Mouse (Mus musculus) megakaryocyte progenitor cell, adult 5-6 weeks (primary cell): ENCODE data around the gene Ddx52. TPM values are rescaled to one million over a fixed set of nuclear protein-coding genes. Genes with fewer than 3 reads are reported as not detected.

Experiments
- ATAC-seq: replicated peaks from 2 replicates; pipeline ENCODE4 v1.8.0; 2016; ENCODE audit warnings: mild to moderate bottlenecking, moderate TSS enrichment, inconsistent platforms; ENCODE audit not compliant: poor library complexity
- total RNA-seq, 2 experiments: library from RNA; stranded (forward) in 1 of 2; stranded (reverse) in 1 of 2; fragments of 157-497, 149-512 nt in 1 of 2; fragments of 200-1000 nt in 1 of 2; gene quantifications; 2 replicates each; pipeline versions ENCODE4 v1.2.3 to v1.2.4; 2015 to 2017

Gene Ddx52
- 34.2 TPM in 2 replicates for total RNA-seq (2015)
- 65.5 and 67.1 TPM in 2 replicates for total RNA-seq (2017)

DNA sequence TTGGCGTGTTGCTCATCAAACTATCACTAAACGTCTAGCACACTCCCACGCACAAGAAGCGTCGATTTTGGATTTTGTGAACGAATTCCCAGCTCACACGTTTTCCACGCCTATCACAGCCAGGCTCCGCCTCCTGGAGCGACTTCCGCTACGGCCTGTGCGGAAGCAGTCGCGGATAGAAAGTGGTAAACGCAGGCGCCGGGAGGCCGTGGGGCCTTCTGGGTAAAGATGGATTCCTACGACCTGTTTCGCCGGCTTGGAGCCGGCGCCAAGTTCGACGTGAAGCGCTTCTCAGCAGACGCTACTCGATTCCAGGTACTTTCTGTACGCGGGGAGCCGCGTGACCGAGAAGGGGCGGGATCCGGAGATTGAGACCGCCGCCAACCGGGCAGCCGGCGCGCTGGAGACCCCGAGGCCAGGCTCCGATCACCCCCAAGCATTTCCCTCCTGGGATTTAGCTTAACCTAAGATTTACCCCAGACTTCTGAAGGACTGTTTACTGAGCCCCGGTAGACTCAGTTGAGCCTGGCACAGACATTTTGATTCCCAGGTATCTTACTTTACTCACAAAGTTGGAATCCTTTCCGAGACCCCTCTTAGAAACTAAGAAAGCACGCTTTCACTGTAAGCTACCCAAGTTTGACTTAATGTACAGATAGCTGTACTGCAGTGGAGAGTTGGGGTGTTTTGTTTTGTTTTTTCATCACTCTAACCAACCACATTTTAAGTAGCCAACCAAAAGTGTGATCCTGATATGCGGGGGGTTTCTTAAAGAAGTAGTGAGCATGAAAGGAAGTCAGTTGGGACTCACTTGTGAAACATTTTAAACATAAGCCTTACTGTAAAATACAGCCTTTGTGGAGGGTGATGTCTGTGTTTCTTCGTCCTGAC, at the start of gene Ddx52:
TSS of gene Ddx52 (plus strand) at position 113 of the 891 bp plus-strand sequence.
- peak; percentile 100 for ATAC-seq

DNA sequence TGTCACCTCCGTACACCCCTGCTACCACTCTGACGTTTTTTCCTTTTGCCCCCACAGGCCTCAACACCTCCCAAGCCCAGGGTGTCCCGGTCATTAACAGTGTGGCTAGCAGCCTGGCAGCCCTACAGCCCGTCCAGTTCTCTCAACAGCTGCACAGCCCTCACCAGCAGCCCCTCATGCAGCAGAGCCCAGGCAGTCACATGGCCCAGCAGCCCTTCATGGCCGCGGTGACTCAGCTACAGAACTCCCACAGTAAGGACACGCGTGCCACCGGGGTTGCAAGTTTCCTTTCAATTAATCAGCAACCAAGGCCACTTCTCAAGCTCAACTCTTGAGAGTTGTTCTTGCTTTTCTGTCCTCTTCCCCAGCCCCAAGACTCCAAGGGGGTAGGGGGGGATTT, 48.5 kb upstream of the Ddx52 start:
- no peak for ATAC-seq

DNA sequence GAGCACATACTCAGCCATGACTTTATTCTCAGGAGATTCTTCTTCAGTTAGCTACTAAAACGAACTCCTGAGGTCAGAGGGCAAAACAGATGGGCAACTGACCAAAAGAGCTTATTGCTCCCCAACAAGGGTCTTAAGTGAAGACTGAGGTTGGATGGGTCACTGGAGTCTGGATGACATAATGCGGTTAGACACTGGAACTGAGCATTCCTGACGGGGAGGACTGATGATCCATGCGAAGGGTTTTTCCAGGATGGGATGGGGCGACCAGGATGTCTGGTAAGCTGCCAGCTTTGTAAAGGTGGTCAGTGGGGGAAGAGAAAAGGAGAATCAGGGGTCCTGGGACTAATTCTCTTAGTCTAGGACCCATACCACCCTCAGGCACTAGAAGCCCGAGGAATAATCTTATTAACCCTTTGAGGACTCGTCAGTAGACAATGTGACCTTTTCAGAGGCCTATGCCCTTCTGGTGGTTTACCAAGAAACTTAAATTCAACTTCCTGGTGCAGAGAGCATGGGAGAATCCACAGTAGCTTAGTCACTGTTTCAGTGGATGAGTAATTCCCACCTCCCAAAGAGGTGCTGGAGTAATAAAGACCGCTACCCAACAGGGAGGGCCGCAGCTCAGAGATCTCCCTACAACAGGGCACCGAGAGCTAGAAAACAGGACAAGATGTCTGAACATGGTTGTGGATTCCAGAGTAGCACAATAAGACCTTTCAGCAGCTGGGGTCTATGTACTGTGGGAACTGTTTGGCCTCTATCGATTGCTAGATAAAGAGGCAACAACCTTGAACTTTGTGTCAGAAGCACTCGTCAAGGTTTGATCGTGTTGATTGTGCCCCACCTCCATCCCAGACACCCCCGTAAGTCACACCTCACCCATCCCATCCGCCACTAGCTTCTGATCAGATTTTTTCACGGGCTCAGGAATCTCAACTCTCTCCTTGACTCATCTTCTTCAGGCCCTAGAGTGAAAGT, 45.1 kb upstream of the Ddx52 start:
- ATAC-seq = no peak

DNA sequence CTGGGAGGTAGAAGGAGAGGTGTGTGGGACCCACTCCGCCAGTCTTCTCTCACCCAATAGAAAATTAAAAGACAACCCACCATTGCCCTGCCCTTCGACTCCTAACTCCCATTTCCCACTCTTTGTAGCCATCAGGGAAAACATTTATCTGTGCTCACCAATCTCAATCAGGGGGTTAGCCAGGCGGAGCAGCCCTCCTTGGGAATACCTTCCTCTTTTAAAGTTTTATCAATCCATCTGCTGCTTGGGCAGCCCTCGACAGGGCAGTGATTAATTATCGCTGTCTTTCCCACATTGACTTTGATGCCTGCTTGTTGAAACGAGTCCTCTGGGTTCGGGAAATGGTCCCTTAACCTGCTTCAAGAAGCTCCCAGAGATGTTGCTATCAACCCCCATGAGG, 44.3 kb upstream of the Ddx52 start:
- ATAC-seq = no peak

DNA sequence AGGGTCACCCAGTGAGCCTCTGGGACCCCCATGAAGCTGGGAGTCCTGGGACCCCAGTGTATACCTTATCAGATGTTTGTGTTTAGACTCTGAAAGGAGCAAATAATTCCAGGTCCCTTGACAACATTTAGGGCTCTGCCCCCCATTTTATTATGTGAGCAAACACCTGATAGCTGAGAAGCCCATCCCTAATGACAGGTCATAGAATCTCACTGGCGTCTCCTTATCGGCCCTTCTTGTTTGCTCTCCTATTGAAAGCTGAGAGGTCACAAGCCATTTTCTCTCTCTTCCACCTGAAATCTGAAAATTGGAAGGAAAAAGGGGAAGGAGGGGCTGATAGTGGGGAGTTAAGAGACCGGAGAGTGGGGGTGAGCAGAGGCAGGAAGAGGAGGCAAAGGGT, 39.0 kb upstream of the Ddx52 start:
- no peak for ATAC-seq

DNA sequence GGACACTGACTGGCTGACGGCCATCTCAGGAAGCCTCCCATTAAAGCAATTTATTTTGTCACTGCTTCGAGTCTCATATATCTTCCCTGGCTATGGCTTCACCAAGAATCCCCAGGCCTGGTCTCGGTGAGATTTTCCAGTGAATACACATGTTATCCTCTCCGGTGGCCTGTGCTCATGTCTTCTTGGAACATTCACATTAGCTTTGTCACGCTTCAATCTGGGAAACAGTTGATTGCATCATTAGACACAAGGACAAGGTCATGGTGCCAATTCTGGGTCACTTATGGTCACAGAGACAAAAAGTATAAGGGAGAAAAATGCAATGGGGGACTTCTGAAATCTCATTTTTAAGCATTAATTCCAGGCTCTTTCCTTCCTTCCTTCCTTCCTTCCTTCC, 36.1 kb upstream of the Ddx52 start:
- no peak for ATAC-seq

DNA sequence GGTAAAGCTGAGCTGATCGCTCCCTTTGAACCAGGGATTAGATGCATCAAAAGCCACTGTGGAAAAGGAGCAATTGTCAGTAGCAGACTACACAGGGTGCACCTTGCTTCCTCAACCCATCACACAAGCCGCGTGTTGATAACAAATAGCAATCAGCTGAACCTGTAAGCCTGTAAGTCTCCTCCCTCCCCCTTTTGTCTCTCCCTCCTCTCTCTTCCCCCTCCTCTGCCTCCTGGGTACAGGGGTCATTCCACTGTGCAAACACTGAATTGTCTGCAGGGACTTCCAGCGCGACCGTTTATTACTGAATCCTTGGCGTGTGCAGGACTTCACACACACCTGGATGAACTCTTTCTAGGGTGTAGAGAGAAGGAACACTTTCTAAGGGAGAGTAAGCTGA, 33.5 kb upstream of the Ddx52 start:
- no peak for ATAC-seq

DNA sequence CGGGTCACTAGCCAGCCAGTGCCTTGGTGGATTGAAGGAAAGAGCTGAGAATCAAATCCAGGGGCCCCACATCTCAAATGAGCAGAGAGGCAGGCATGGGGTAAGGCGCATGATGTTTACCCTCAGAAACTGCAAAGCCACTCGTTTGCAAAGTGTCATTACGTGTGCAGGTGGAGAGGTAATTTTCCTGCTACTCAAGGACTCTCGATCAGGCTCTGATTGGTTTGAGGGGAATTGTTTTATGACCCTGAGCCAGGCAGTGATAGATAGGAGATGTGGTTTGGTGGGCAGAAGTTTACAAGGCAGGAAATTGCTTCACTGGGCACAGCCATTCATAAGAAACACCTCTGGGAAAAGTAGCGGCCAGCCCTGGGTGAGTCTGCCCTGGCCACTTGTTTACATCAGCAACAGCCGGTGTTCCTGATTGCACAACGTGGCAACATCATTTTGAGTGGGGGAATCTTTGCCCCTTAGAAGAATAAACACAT, 28.0 kb upstream of the Ddx52 start:
- peak; percentile 63 for ATAC-seq

DNA sequence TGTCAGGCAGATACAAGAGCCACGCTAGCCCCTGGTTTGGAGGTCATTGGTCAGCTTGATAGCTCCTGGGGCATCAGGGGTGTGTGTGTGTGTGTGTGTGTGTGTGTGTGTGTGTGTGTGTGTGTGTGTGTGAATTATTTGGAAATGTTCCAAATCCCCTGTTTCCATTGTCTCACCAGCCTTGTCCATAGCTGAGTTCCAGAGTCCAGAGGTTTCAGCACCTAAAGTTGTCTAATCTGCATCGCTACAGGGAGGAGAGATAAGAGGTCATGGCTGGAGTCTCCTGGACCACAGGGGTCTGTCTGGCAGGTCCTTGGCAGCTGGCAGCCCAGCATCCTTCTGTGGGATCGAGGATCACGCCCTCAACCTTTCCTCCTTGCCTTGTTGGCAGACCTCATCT, 27.4 kb upstream of the Ddx52 start:
- ATAC-seq = no peak

DNA sequence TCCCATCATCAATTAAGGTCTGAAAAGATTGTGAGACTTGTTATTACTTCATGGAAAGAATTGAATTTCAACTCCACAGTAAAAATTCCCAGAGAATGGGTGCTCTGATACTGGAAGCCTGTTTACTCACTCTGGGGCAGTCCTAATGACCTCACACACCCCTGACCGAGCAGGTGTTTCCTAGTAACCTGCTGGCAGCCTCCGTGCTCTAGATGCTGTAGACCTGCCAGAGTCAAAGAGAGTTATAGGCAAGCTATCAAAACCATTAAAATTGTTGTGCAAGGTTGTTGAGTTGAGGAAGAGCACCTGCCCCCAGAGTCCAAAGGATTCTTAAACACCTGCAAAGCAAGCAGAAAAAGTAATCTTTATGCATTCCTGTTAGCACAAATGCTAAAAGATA, 19.3 kb upstream of the Ddx52 start:
- no peak for ATAC-seq

DNA sequence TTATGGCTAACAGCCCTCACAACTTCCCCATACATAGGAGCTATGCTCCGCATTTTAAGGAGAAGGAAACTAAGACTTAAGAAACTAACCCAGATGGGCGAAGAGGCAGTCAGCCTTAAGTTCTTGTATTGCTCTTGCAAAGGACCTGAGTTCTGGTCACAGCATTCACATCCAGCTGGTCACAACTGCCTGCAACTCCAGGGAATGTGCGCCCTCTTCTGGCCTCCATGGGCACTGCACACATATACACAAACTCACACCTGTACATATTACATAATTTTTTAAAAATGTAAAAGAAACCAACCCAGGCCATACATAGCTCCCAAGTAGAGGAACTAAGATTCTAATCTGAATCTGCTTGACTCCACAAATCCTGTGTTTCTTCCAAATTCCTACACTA, 14.8 kb upstream of the Ddx52 start:
- peak; percentile 61 for ATAC-seq

DNA sequence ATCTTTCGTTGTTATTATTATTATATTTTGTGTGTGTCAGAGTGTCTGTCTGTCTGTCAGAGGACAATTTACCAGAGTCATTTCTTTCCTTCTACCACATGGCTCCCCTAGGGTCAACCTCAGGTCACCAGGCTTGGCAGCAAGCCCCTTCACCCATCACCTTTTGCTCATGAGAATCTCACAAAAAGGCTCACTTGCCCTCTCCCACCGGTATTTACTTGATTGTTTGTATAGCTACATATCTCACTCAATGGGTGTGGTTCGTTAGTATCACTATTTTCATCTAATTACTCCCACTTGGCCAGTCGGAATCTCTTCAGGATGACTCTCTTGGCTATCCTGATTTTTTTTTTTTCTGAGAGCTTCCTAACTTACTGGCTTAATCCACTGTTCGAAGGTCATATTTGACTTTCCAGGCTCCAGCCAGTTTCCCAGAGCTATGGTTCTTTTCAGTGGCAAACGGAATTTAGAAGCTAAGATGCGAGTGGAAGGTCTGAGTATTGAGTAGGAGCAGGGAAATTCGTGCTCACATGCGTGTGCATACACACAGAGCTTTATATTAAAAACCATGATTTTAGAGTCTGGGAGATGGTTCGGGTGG, 9.3 kb upstream of the Ddx52 start:
- no peak for ATAC-seq

DNA sequence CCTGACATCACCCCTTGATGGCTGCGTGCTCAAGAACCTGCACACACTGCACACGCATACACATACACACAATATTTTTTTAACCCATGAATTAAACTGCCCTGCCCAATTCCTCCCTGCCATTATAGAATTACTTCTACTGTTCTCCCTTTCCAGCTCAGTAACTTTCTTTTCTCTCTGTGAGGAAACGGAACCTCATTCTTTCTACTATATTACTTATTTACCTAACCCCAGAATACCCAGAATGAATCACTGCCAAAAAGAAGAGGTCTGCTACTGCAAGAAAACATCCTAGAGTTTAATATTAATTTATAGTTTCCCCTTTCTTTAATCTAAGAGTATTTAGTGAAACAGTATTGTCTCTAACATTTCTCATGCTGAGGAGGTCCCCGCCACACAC, 8.5 kb upstream of the Ddx52 start:
- no peak for ATAC-seq

DNA sequence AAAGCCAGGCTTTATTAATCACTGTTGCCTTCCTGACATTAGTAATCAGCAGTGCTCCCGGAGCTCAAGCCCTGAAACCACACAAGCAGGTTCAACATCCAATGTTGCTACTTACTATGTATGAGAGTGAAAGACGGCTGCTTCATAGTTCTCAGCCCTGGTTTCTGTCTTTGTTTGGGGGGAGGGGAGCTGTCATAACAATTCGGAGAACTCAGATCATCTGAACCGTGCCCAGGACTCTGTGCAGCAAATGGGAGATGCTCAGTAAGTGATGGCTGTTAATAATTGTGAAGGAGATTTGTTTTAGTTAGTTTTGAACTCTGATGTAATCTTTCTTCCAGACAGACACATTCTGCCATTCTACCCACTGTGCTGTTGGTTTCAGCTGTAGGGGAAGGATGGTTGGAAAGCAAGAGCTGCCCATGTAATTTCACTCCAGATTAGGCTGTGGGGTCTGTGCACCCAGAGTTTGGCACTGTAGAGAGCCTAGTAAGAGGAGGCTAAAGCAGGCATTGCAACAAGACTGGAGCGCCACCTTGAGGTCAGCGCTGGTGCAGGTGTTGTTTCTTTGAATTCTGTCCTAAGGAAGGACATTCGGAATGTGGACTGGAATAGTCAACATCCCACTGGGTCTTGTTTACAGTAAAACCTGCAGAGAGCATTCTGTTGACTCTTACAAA, 5.7 kb upstream of the Ddx52 start:
- ATAC-seq = peak; percentile 84

DNA sequence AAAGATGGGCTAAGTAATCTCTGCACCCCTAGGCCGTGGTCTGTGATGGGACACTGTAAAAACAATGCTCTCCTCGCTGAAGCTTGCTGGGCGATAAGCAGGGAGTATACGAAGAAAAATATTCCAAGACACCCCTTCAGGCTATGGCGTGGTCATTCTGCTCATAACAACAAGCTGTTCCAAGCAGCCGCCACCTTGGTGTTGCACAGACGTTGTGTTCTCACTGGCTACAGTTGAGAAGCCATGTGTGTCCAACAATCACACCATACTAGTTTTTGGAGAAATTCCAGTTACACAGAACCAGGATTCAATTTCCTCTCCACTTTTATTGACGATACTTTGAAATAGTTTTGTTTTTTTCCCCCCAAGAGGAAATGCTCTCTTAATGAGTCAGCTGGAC, 3.3 kb upstream of the Ddx52 start:
- no peak for ATAC-seq

DNA sequence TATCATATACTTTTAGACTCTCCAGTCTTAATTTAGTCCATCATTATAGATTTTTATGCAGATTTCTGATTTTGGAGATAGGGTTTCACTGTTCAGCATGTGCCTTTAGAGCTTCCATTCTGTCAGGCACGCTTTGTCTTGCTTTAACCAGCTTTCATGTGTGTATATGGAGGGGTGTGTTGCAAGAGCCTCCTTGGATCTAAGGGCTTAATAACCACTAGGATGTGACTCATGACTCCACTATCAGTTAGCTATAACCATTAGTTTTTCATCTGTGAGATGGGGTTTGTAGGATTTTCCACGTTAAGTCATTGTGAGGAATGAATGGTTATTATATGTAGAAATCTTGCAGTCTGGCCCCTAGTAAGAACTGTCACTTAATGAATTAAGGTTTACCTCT, 15.0 kb downstream of the Ddx52 start:
- no peak for ATAC-seq

DNA sequence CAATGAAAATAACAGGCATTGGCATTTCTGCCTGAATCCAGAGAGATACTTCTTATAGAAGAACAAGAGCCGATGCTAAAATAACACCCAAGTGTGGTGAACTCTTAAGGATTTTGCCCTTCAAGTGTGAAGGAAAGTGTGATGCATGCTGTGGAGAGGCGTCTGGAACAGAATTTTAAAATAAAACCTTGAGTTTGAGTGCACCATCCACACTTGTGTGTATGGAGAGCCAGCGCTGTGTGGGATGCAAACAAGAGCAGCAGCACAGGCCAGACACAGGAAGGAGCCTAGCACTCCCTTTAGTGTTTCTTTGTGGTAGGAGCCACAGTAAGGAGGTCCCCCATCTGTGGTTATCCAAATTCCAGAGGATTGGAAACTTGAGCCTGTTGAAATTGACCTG, 20.1 kb downstream of the Ddx52 start:
- no peak for ATAC-seq

DNA sequence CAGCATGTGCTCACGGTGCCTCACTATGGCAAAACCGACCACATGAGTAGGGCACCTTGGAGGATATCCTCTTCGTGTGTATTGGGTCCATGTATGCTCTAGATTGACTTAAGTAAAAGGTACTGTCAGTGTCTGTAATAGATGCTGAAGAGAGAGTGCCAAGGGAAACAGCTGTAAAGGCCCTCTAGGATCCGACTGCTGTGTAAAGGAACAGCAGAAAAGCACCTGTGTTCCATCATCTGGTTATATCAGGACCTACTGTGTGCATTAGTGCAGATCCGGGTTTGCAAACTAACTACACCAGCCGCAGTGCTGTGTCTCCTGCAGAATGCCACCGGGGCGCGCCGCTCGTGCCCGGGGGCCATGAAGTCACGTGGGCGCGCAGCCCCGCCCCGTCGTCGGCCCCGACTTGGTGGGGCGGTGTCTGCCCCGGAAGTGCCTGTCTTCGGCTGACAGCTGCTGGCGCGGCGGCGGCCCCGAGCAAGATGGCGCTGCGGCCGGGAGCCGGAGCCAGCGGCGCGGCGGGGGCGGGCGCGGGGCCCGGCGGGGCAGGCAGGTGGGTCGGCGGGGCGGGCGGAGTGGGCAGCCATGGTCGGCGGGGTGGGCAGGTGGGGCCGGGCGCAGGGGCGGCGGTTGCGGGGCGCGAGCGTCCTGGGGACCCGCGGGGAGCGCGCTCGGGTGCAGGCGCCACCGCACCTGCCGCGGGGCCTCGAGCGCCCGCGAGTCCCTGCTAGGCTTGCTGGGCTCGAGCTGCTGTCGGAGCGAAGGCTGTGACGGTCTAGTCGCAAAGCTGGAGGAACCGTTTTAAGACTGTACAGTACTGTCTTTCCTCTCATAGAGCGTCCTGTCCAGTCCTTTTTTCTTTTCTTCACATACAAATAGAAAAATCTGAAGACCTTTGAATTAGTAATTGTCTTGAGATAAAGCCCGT, 22.4 kb downstream of the Ddx52 start, which contains the start of gene Synrg:
TSS of gene Synrg (plus strand) at position 438 of the 931 bp plus-strand sequence.
- peak; percentile 94 for ATAC-seq

DNA sequence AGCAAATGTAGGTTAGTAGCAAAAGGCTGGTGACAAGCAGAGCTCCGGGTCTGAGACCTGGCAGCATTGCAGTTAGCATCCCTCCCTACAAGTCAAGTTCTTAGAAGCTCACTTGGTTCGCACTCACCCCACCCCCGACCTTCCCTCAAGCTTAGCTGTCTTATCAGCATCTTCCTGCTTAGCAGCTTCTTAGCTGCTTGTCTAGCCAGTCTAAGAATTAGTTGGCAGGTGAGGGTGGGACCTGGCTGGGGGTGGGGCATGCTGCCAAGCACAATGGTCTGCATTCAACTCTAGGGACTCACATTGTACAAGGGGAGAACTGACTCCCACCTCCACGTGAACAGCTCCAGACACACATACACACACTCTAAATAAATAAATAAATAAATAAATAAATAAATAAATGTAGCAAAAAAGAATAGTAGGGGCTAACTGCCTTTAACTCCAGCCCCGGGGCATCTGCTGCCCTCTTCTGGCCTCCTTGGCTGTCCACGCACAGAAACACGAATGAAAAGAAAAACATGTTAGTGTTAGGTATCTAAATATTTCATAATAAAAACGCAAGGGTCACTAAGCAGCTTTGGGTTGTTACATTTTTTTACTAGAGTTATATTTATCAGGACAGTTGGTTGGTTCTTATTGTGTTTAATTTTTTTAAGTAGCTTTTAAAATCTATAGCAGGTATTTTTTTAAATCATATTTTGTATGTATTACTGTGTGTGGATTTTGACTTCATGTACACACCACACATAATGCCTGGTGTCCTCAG, 25.8 kb downstream of the Ddx52 start:
- peak; percentile 43 for ATAC-seq
